Mouse (Mus musculus) midbrain, embryonic 13.5 days (tissue): ENCODE measurements at regions not wholly inside any gene's neighbourhood (a gene's known extent, or its start where the extent isn't known, plus 50 kb on each side); places are given as distances from the start of the nearest gene placed in this dataset.

ENCODE experiments used
- ATAC-seq: fragments of 200-750 bp; cut with Nextera tagmentation; 2 replicates; pipeline ENCODE4 v1.8.0; 2017; ENCODE audit warnings: mild to moderate bottlenecking, moderate TSS enrichment, moderate library complexity
- H3K27ac ChIP-seq: fragments of 300-500 bp; sonication (generic); 2 replicates; pipeline ENCODE4 v1.5.1; 2015; ENCODE audit warnings: inconsistent platforms, mild to moderate bottlenecking, moderate library complexity
- H3K27me3 ChIP-seq: fragments of 300-500 bp; sonication (generic); 2 replicates; pipeline ENCODE4 v1.6.1; 2015; ENCODE audit warnings: mild to moderate bottlenecking, inconsistent platforms
- H3K36me3 ChIP-seq: fragments of 300-500 bp; sonication (generic); 2 replicates; pipeline ENCODE4 v1.6.1; 2015; ENCODE audit warnings: mild to moderate bottlenecking, inconsistent platforms
- H3K4me1 ChIP-seq: fragments of 300-500 bp; sonication (generic); replicated peaks from 2 replicates; pipeline ENCODE4 v1.6.1; 2015; ENCODE audit warnings: inconsistent platforms
- H3K4me2 ChIP-seq: fragments of 300-500 bp; sonication (generic); replicated peaks from 2 replicates; pipeline ENCODE4 v1.6.1; 2015; ENCODE audit warnings: moderate library complexity, mild to moderate bottlenecking, inconsistent platforms
- H3K4me3 ChIP-seq: fragments of 300-500 bp; sonication (generic); replicated peaks from 2 replicates; pipeline ENCODE4 v1.5.1; 2015; ENCODE audit warnings: mild to moderate bottlenecking, inconsistent platforms
- H3K9ac ChIP-seq: fragments of 300-500 bp; sonication (generic); replicated peaks from 2 replicates; pipeline ENCODE4 v1.6.1; 2015; ENCODE audit warnings: mild to moderate bottlenecking, inconsistent platforms
- H3K9me3 ChIP-seq: fragments of 300-500 bp; sonication (generic); 2 replicates; pipeline ENCODE4 v1.6.1; 2016; ENCODE audit warnings: mild to moderate bottlenecking, inconsistent platforms
- WGBS: fragments of 180-500 bp; shearing (Covaris S2); methylation state at CpG from one replicate; pipeline ENCODE4 v1.1.7; 2015; 5-methylcytosine and 5-hydroxymethylcytosine counted together

- Histone ChIP-seq H3K4me2 (no peak overlapping the region), H3K36me3 (no peaks in the 10 kb centered on the region), H3K27me3 (no peaks in the 10 kb centered on the region), H3K4me1 (no peaks in the 10 kb centered on the region), H3K27ac (no peak overlapping the region), H3K9me3 (no peaks in the 10 kb centered on the region), H3K9ac (no peak overlapping the region), H3K4me3 (no peak overlapping the region)
- no peak for ATAC-seq
- 86% methylated on average over 3 of the region's 3 CpGs for WGBS
These were observed 51.3 kb downstream of the 3110018I06Rik start for GRCm38 (mm10) chr12:107539683-107540082.

DNA sequence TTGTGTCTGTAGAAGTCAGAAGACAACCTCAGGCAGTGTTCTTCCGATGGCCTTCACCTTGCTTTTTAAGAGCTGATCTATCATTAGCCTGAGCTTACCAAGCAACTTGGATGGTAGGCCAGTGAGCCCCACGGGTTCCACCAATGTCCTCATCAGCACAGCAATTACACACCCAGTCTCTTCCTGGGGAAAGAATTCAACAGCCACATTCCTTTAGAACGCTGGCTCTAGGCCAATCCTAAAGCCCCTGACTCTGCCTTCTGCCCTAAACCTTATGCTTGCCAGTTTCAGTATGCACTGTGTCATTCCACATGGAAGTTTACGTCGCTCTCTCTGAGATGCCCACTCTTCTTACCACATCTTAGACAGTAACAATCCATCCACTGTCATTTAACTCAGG, 52.8 kb downstream of the 3110018I06Rik start:
- H3K4me1 ChIP-seq = no peaks in the 10 kb centered on the region
- H3K9ac ChIP-seq = no peak overlapping the region
- H3K27me3 ChIP-seq = no peaks in the 10 kb centered on the region
- H3K36me3 ChIP-seq = no peaks in the 10 kb centered on the region
- WGBS = 78% methylated on average over 5 of the region's 5 CpGs
- H3K27ac ChIP-seq = no peak overlapping the region
- ATAC-seq = no peak
- H3K9me3 ChIP-seq = no peaks in the 10 kb centered on the region
- no peak overlapping the region for H3K4me3 ChIP-seq
- H3K4me2 ChIP-seq = no peak overlapping the region

- no peak overlapping the region for H3K9ac ChIP-seq
- H3K36me3 ChIP-seq = no peaks in the 10 kb centered on the region
- 45% methylated on average over 5 of the region's 5 CpGs for WGBS
- no peak for ATAC-seq
- no peak overlapping the region for H3K27ac ChIP-seq
- H3K4me1 ChIP-seq = peaks cover 8% of the 10 kb centered on the region; the same call in 1 of the 2 replicates
- H3K4me3 ChIP-seq = no peak overlapping the region
- no peaks in the 10 kb centered on the region for H3K27me3 ChIP-seq
- H3K9me3 ChIP-seq = no peaks in the 10 kb centered on the region
- H3K4me2 ChIP-seq = no peak overlapping the region
These were observed 58.9 kb downstream of the 3110018I06Rik start for GRCm38 (mm10) chr12:107547194-107547885.

DNA sequence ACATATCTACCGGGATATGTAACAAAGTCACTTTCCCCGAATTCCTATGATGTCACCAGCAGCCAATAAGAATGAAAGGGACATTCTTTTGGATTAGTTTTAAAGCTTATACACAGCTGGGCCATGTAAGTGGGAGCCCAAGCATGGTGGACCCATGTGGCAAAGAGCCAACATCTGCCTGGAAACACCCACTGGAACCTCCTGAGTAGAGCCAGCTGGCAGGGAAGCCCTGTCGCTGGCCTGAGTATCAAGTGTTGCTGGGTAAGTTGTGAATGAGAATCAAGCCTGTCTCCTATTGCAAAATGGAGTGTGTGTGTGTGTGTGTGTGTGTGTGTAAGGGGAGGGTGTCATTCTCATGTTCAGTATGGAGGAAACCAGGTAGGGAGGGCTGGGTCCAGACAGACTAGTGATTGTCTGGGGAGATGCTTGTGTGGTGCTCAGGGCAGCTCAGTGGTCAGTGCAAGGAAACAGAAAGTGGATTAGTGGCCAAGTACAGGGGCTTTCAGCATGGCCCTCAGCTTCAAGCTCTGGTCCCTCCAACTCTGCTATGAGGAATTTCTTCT, 59.5 kb downstream of the 3110018I06Rik start:
- no peak overlapping the region for H3K4me2 ChIP-seq
- WGBS = 86% methylated on average over 3 of the region's 3 CpGs
- no peak overlapping the region for H3K4me3 ChIP-seq
- ATAC-seq = no peak
- H3K36me3 ChIP-seq = no peaks in the 10 kb centered on the region
- H3K9me3 ChIP-seq = no peaks in the 10 kb centered on the region
- no peaks in the 10 kb centered on the region for H3K27me3 ChIP-seq
- no peak overlapping the region for H3K9ac ChIP-seq
- peaks cover 8% of the 10 kb centered on the region; the same call in 1 of the 2 replicates for H3K4me1 ChIP-seq
- no peak overlapping the region for H3K27ac ChIP-seq

DNA sequence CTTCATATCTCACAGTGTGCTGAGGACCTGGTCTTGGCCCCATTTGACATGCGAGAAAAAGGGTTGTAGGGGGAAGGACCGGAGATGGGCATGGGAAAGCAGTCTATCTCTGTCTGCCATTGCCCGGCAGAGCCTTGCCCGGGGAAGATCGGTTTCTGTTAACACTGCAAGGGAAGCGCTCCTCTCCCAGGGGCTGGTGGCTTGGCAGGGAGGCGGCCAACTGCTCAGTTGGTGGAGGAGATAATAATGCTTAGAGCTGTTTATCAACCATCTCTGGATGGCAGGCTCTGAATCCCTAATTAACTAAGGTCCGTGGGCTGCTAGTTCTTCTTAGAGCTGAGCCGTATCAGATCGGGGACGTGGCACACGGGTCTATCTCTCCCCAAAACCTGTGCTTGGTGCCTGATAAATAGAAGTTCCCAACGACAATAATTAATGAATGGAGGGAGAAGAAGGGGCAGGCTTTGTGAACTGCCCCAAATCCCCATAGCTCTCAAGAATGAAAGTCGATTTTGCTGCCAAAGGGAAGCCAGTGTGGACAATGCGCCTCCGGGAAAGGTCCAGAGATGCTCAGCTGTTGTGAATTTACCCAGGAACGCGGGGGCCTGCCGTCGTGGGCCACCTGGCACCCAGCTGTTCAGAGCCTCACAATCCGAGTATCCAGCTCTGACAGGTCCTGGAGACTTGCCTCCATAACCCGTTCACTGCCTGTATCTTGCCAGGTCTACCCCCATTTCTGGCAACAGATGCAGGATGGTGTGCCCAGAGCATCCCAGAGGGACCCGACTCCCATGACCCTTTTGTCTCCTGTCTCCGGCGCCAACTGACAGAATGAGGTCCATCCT, 61.2 kb downstream of the 3110018I06Rik start:
- H3K9ac ChIP-seq = no peak overlapping the region
- no peak overlapping the region; the same call in 1 of the 2 replicates for H3K4me2 ChIP-seq
- WGBS = 73% methylated on average over 25 of the region's 25 CpGs
- H3K36me3 ChIP-seq = no peaks in the 10 kb centered on the region
- peaks cover 8% of the 10 kb centered on the region; the same call in 1 of the 2 replicates for H3K4me1 ChIP-seq
- H3K27me3 ChIP-seq = no peaks in the 10 kb centered on the region
- 0 out of 2 replicates have a peak, but pooled peaks have one; percentile 50 for ATAC-seq
- no peak overlapping the region for H3K27ac ChIP-seq
- H3K4me3 ChIP-seq = no peak overlapping the region
- no peaks in the 10 kb centered on the region for H3K9me3 ChIP-seq

DNA sequence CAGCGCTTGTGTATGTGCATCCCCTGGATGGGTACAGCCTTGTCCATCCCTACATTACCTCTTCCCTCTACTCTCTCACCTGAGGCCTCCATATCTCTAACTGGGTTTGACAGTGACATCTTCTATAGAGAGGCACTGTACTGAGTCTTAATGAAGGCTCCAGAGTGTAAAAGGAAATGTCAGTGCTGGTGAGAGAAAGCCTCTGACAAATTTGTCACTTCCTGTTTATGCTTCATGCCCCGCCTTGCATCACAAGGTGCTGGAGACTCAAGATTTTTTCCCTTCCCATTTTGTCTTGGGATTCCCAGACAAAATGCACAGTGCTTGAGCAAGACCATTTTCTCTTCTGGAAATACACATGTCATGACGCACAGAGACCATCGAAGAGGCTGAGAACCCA, 70.8 kb downstream of the 3110018I06Rik start:
- Histone ChIP-seq H3K4me2 (no peak overlapping the region), H3K4me1 (no peaks in the 10 kb centered on the region), H3K27ac (no peak overlapping the region), H3K36me3 (no peaks in the 10 kb centered on the region), H3K9ac (no peak overlapping the region), H3K27me3 (no peaks in the 10 kb centered on the region), H3K9me3 (no peaks in the 10 kb centered on the region), H3K4me3 (no peak overlapping the region)
- WGBS = 96% methylated on average over 4 of the region's 4 CpGs
- no peak for ATAC-seq

- Histone ChIP-seq H3K4me1 (no peaks in the 10 kb centered on the region), H3K4me2 (no peak overlapping the region), H3K27ac (no peak overlapping the region)
These were observed 71.7 kb downstream of the 3110018I06Rik start for GRCm38 (mm10) chr12:107560100-107560499.

DNA sequence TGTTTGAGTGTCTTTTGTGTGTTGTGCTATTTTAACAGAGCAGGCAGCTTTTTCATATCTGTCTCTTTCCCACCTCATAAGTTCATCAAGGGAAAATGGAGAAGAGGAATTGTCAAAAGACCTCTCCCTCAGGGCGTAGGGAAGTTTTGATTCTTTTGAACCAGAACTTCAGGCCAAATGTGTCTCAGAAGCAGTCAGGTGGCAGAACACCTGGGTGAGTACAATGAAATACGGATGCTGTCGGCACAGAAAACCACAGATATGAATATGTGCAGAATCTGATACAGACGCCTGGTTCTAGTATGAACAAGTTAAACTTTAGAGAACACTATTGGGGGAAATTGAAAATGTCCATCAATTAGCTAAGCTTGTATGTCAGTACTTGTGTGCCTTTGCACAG, 84.2 kb downstream of the 3110018I06Rik start:
- Histone ChIP-seq H3K9me3 (no peaks in the 10 kb centered on the region), H3K27me3 (no peaks in the 10 kb centered on the region), H3K9ac (no peak overlapping the region), H3K36me3 (no peaks in the 10 kb centered on the region), H3K27ac (no peak overlapping the region), H3K4me1 (peaks cover 4% of the 10 kb centered on the region; the same call in 1 of the 2 replicates), H3K4me2 (no peak overlapping the region), H3K4me3 (no peak overlapping the region)
- no peak for ATAC-seq
- 93% methylated on average over 4 of the region's 4 CpGs for WGBS

More at GRCm38 (mm10) chr12:107560100-107560499, 71.7 kb downstream of the 3110018I06Rik start:
- H3K27me3 ChIP-seq = no peaks in the 10 kb centered on the region
- no peaks in the 10 kb centered on the region for H3K9me3 ChIP-seq
- no peak for ATAC-seq
- H3K9ac ChIP-seq = no peak overlapping the region
- no peak overlapping the region for H3K4me3 ChIP-seq
- no peaks in the 10 kb centered on the region for H3K36me3 ChIP-seq

DNA sequence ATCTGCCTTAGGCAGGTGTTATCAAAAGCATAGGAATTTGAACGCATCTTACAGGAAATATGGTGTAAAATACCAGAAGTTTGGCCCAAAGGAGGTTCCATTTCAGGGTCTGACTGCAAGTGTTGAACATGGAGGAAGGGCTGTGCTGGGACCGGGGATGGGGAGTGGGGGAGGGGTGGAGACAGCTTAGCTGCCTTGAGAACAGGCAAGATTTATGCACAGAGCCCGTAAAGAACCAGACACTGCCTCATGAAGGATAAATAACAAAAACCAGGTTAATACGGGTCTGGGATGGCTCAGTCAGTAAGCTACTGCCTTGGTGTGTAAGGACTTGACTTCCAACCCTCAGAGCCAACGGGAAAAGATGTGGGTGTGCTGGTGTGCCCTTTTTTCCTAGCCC, 91.1 kb downstream of the 3110018I06Rik start:
- H3K27ac ChIP-seq = no peak overlapping the region

GRCm38 (mm10) chr12:107583151-107583720, 94.8 kb downstream of the 3110018I06Rik start:
- peaks cover 11% of the 10 kb centered on the region; the same call in 1 of the 2 replicates for H3K4me1 ChIP-seq
- no peaks in the 10 kb centered on the region for H3K9me3 ChIP-seq
- WGBS = 60% methylated on average over 11 of the region's 11 CpGs
- H3K4me3 ChIP-seq = no peak overlapping the region
- no peak overlapping the region for H3K27ac ChIP-seq
- no peaks in the 10 kb centered on the region for H3K27me3 ChIP-seq
- no peak overlapping the region for H3K4me2 ChIP-seq
- H3K9ac ChIP-seq = no peak overlapping the region
- no peak for ATAC-seq
- H3K36me3 ChIP-seq = no peaks in the 10 kb centered on the region

More for the DNA sequence above, 91.1 kb downstream of the 3110018I06Rik start:
- H3K9me3 ChIP-seq = no peaks in the 10 kb centered on the region
- H3K4me1 ChIP-seq = peaks cover 4% of the 10 kb centered on the region; the same call in 1 of the 2 replicates
- no peak overlapping the region for H3K9ac ChIP-seq
- H3K4me2 ChIP-seq = no peak overlapping the region
- ATAC-seq = no peak
- no peak overlapping the region for H3K4me3 ChIP-seq
- H3K36me3 ChIP-seq = no peaks in the 10 kb centered on the region
- H3K27me3 ChIP-seq = no peaks in the 10 kb centered on the region
- WGBS = 78% methylated on average over 5 of the region's 5 CpGs

DNA sequence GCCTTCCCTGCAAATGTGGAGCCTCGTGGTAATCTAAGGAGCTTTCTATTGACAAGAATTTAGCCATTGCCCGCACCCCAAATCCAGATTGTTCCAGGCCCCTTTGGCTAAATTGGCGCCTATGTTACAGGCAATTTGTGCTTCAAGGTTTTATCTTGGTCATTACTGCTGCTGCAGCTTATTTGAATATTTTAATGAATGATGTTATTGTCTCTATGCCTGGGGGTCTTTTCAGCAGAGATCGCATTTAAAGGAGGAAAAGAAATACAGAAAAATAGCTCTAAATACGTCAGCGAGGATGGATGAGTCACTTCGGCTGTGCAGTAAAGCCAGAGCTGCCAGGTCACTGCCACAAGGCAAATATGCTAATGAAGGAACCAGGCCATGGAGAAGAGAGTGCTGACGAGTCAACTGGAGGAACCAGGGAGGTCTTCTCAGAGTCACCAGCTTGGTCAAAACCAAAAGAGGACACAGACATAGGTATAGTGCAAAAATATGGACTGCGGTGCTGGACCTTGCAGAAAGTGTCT, 97.3 kb downstream of the 3110018I06Rik start:
- Histone ChIP-seq H3K9me3 (no peaks in the 10 kb centered on the region), H3K27me3 (no peaks in the 10 kb centered on the region), H3K27ac (no peak overlapping the region), H3K4me1 (peaks cover 11% of the 10 kb centered on the region; the same call in 1 of the 2 replicates), H3K9ac (no peak overlapping the region), H3K36me3 (no peaks in the 10 kb centered on the region), H3K4me3 (no peak overlapping the region), H3K4me2 (no peak overlapping the region)
- 56% methylated on average over 9 of the region's 9 CpGs for WGBS
- no peak for ATAC-seq
